Mouse (Mus musculus) lung, postnatal 0 days (tissue): ENCODE data around the gene Abtb1. TPM values are rescaled to one million over a fixed set of nuclear protein-coding genes. Genes with fewer than 3 reads are reported as not detected.

Experiments used
- ATAC-seq: fragments of 200-750 bp; cut with Nextera tagmentation; 2 replicates; pipeline ENCODE4 v1.8.0; 2017; ENCODE audit warnings: moderate library complexity
- DNase-seq: peaks from one replicate; pipeline ENCODE4 v3.0.0-alpha.2; 2016; ENCODE audit warnings: low spot score
- H3K27ac ChIP-seq: fragments of 300-500 bp; sonication (generic); 2 replicates; pipeline ENCODE4 v1.5.1; 2014; ENCODE audit warnings: antibody characterized with exemption, mild to moderate bottlenecking, low read length, mixed read lengths
- H3K27me3 ChIP-seq: fragments of 300-500 bp; sonication (generic); replicated peaks from 2 replicates; pipeline ENCODE4 v1.6.1; 2014; ENCODE audit warnings: low read length, mixed read lengths; ENCODE audit not compliant: insufficient read depth
- H3K36me3 ChIP-seq: fragments of 300-500 bp; sonication (generic); 2 replicates; pipeline ENCODE4 v1.6.1; 2014; ENCODE audit warnings: low read length, mixed read lengths; ENCODE audit not compliant: insufficient read depth
- H3K4me1 ChIP-seq: fragments of 300-500 bp; sonication (generic); 2 replicates; pipeline ENCODE4 v1.6.1; 2014; ENCODE audit warnings: antibody characterized with exemption, low read depth, low read length, mixed read lengths; ENCODE audit not compliant: insufficient read depth
- H3K4me2 ChIP-seq: fragments of 300-500 bp; sonication (generic); replicated peaks from 2 replicates; pipeline ENCODE4 v1.6.1; 2014; ENCODE audit warnings: low read depth, mild to moderate bottlenecking, low read length, moderate library complexity, mixed read lengths
- H3K4me3 ChIP-seq: fragments of 300-500 bp; sonication (generic); 2 replicates; pipeline ENCODE4 v1.5.1; 2014; ENCODE audit warnings: low read depth, low read length
- H3K9ac ChIP-seq: fragments of 300-500 bp; sonication (generic); replicated peaks from 2 replicates; pipeline ENCODE4 v1.6.1; 2014; ENCODE audit warnings: low read depth, mild to moderate bottlenecking
- H3K9me3 ChIP-seq: fragments of 300-500 bp; sonication (generic); 2 replicates; pipeline ENCODE4 v1.6.1; 2016; ENCODE audit warnings: low read length, mixed read lengths
- CTCF ChIP-seq: IDR thresholded peaks from 2 replicates; pipeline ENCODE4 v1.5.1; 2016; ENCODE audit warnings: antibody characterized with exemption, mild to moderate bottlenecking
- EP300 ChIP-seq: IDR thresholded peaks from 2 replicates; pipeline ENCODE4 v1.6.1; 2016; ENCODE audit warnings: antibody characterized with exemption, mild to moderate bottlenecking, control low read depth
- WGBS: fragments of 180-500 bp; shearing (Covaris S2); extraction: QIAGEN DNeasy Blood & Tissue Kit; methylation state at CpG from one replicate; pipeline ENCODE4 v1.1.7; 2014; 5-methylcytosine and 5-hydroxymethylcytosine counted together
- polyA plus RNA-seq: library from polyadenylated mRNA; unstranded; fragments of >200 nt; fragmentation: Nextera tagmentation; extraction: Ambion mirVana; gene quantifications from 2 replicates; pipeline ENCODE4 v1.2.1, GENCODE M21; 2015

The Abtb1 gene
- polyA plus RNA-seq, 1 experiment from 2014 or later: 70.3 TPM

DNA sequence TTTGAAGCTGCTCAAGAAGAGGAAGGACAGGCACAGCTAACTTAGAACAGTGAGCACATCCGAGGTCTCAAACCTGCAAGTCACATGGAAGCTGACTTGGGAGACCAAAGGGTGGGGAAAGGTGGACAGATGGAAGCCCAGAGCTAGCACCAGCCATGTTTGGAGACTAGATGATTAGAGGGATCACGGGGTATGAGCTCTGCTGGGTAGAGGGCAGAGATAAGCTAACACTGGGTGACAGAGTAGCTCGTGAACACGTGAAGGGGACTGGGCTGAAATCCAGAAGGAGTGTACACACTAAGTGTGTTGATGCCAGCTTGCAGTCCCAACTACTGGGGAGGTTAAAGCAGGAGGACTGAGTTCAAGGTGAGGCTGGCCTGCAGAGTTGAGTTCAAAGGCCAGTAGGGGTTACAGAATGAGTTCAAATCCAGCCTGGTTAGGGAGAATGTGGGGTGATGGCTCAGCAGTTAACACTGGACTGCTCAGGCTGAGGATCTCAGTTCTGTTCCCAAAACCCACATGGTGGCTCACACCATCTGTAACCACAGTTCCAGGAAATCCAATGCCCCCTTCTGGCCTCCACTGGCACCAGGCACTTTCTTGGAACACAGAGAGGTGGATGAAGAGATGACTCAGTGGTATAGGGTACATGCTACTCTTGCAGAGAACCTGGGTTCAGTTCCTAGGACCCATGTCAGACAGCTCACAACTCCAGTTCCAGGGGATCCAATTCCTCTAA lies 37.7 kb downstream of the Abtb1 start:
- DNase-seq: no peak
- Histone ChIP-seq H3K4me1 (no peaks in the 10 kb centered on the region), H3K27me3 (no peaks in the 10 kb centered on the region), H3K36me3 (no peaks in the 10 kb centered on the region), H3K27ac (no peak overlapping the region), H3K9me3 (no peaks in the 10 kb centered on the region), H3K4me2 (no peak overlapping the region), H3K4me3 (no peak overlapping the region), H3K9ac (no peak overlapping the region)
- no peak for ATAC-seq
- TF ChIP-seq CTCF (peak; percentile 23), EP300 (no peak)
- 50% methylated on average over 4 of the region's 4 CpGs for WGBS

GRCm38 (mm10) chr6:88803051-88803450 lies 38.7 kb downstream of the Abtb1 start:
- Histone ChIP-seq H3K9me3 (no peaks in the 10 kb centered on the region), H3K9ac (no peak overlapping the region), H3K4me3 (no peak overlapping the region), H3K27me3 (no peaks in the 10 kb centered on the region), H3K4me1 (no peaks in the 10 kb centered on the region), H3K36me3 (no peaks in the 10 kb centered on the region), H3K4me2 (no peak overlapping the region), H3K27ac (no peak overlapping the region)
- WGBS: 84% methylated on average over 7 of the region's 7 CpGs
- ATAC-seq: no peak
- DNase-seq: no peak
- no peak for TF ChIP-seq EP300
- TF ChIP-seq CTCF: no peak

- H3K9me3 ChIP-seq: no peaks in the 10 kb centered on the region
- no peak overlapping the region for H3K4me2 ChIP-seq
- H3K27ac ChIP-seq: no peak overlapping the region
- H3K4me1 ChIP-seq: no peaks in the 10 kb centered on the region
- no peaks in the 10 kb centered on the region for H3K27me3 ChIP-seq
- H3K36me3 ChIP-seq: no peaks in the 10 kb centered on the region
- no peak for DNase-seq
- no peak for ATAC-seq
- TF ChIP-seq EP300: no peak
- no peak for TF ChIP-seq CTCF
- H3K4me3 ChIP-seq: no peak overlapping the region
- no peak overlapping the region for H3K9ac ChIP-seq
- 42% methylated on average over 3 of the region's 3 CpGs for WGBS
These were observed 41.0 kb downstream of the Abtb1 start for GRCm38 (mm10) chr6:88800735-88801134.

GRCm38 (mm10) chr6:88800191-88800590 lies 41.6 kb downstream of the Abtb1 start:
- no peak for ATAC-seq
- no peak overlapping the region for H3K9ac ChIP-seq
- no peaks in the 10 kb centered on the region for H3K36me3 ChIP-seq
- DNase-seq: no peak
- no peak overlapping the region for H3K27ac ChIP-seq
- TF ChIP-seq EP300 (no peak), CTCF (no peak)
- 75% methylated on average over 7 of the region's 7 CpGs for WGBS
- no peak overlapping the region for H3K4me2 ChIP-seq
- H3K4me3 ChIP-seq: no peak overlapping the region
- no peaks in the 10 kb centered on the region for H3K4me1 ChIP-seq
- no peaks in the 10 kb centered on the region for H3K9me3 ChIP-seq
- no peaks in the 10 kb centered on the region for H3K27me3 ChIP-seq

GRCm38 (mm10) chr6:88794561-88794971 lies 47.2 kb downstream of the Abtb1 start:
- no peaks in the 10 kb centered on the region for H3K9me3 ChIP-seq
- no peaks in the 10 kb centered on the region for H3K36me3 ChIP-seq
- H3K4me2 ChIP-seq: no peak overlapping the region
- ATAC-seq (no peak), DNase-seq (no peak)
- no peak overlapping the region for H3K9ac ChIP-seq
- H3K27me3 ChIP-seq: no peaks in the 10 kb centered on the region
- no peak overlapping the region for H3K27ac ChIP-seq
- H3K4me3 ChIP-seq: no peak overlapping the region
- TF ChIP-seq CTCF (no peak), EP300 (no peak)
- peaks cover 3% of the 10 kb centered on the region; the same call in 1 of the 2 replicates for H3K4me1 ChIP-seq
- WGBS: 40% methylated on average over 14 of the region's 14 CpGs

DNA sequence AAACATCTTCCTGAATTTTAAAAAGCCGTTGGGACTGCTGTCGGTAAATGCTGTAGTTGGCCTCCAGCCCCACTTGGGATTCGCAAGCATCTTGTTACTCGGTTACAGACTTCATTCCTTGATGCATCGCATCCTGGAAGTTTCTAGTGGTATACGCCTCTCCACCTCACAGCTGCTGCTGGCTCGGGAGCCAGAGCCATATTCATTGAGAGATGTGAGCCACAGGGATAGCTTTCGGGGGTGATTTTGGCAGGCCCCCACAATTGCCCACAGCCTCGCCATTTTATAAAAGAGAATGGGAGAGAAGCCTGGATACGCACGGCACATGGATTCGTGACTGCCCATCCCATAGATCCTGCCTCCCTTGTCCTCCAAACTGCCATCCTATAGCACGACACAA lies 47.9 kb downstream of the Abtb1 start:
- TF ChIP-seq CTCF (no peak), EP300 (no peak)
- no peaks in the 10 kb centered on the region for H3K27me3 ChIP-seq
- WGBS: 67% methylated on average over 13 of the region's 13 CpGs
- no peak overlapping the region for H3K27ac ChIP-seq
- H3K4me2 ChIP-seq: no peak overlapping the region
- H3K9me3 ChIP-seq: no peaks in the 10 kb centered on the region
- H3K4me1 ChIP-seq: peaks cover 6% of the 10 kb centered on the region; the same call in 1 of the 2 replicates
- no peak overlapping the region for H3K9ac ChIP-seq
- H3K36me3 ChIP-seq: no peaks in the 10 kb centered on the region
- ATAC-seq (no peak), DNase-seq (no peak)
- no peak overlapping the region for H3K4me3 ChIP-seq
